Mouse (Mus musculus): Measurements from ENCODE around the gene Isoc2b. TPM values are rescaled to one million over a fixed set of nuclear protein-coding genes. Genes with fewer than 3 reads are reported as not detected.

Gene Isoc2b
- total RNA-seq (2023) = 1 to 10 TPM; 4.1 to 4.2 TPM

GRCm38 (mm10) chr7:4870133-4870532 is at the start of gene Isoc2b:
Isoc2b (minus strand) TSS chr7:4870258.

GRCm38 (mm10) chr7:4915007-4915665 is 45.1 kb upstream of the Isoc2b start, which contains the start of gene Zfp628:
Zfp628 (plus strand) TSS chr7:4915217.

GRCm38 (mm10) chr7:4906466-4906950 is 36.5 kb upstream of the Isoc2b start, which contains the start of gene Gm36210:
Gm36210 (minus strand) TSS chr7:4906516.

GRCm38 (mm10) chr7:4876753-4877221 is 6.7 kb upstream of the Isoc2b start, which contains the start of gene Isoc2a:
Isoc2a (plus strand) TSS chr7:4877153.

GRCm38 (mm10) chr7:4844245-4844916 is 25.7 kb downstream of the Isoc2b start, which contains the start of gene Shisa7:
Shisa7 (minus strand) TSS chr7:4844696.

GRCm38 (mm10) chr7:4812303-4813104 is 57.6 kb downstream of the Isoc2b start, which contains the start of gene Ube2s:
Ube2s (minus strand) TSS chr7:4812590.

Other genes starting within 250 kb of the Isoc2b start
- gene Tmem86b, start 238.8 kb downstream of the Isoc2b start, total RNA-seq (2023) = 10 to 100 TPM; 56.1 to 82.6 TPM
- 100 to 1,000 TPM; 269 to 275 TPM for gene Ppp6r1, start 211.2 kb downstream of the Isoc2b start, total RNA-seq (2023)
- gene Hspbp1, start 185.2 kb downstream of the Isoc2b start, total RNA-seq (2023) = 10 to 100 TPM; 56.0 to 66.8 TPM
- gene Brsk1, start 179.7 kb downstream of the Isoc2b start, total RNA-seq (2023) = not detected
- under 1 TPM; 0.21 to 0.76 TPM for gene Tmem150b, start 145.0 kb downstream of the Isoc2b start, total RNA-seq (2023)
- gene Kmt5c, start 130.1 kb downstream of the Isoc2b start, total RNA-seq (2023) = 10 to 100 TPM; 66.9 to 85.4 TPM
- gene Cox6b2, start 117.2 kb downstream of the Isoc2b start, total RNA-seq (2023) = 1 to 10 TPM; 2.1 to 4.0 TPM
- not detected for gene Fam71e2, start 99.0 kb downstream of the Isoc2b start, total RNA-seq (2023)
- not detected for gene Il11, start 87.4 kb downstream of the Isoc2b start, total RNA-seq (2023)
- gene Tmem190, start 87.3 kb downstream of the Isoc2b start, total RNA-seq (2023) = not detected
- 1 to 10 TPM; 1.4 to 2.7 TPM for gene Tmem238, start 80.6 kb downstream of the Isoc2b start, total RNA-seq (2023)
- gene Rpl28, start 77.4 kb downstream of the Isoc2b start, total RNA-seq (2023) = 1,000 to 10,000 TPM; 2,356 to 2,505 TPM
- 100 to 1,000 TPM; 160 to 166 TPM for gene Ube2s, start 57.7 kb downstream of the Isoc2b start, total RNA-seq (2023)
- gene Shisa7, start 25.6 kb downstream of the Isoc2b start, total RNA-seq (2023) = under 1 TPM; 0.23 to 0.36 TPM
- gene Isoc2a, start 6.9 kb upstream of the Isoc2b start, total RNA-seq (2023) = 10 to 100 TPM; 10.4 to 13.5 TPM
- gene Gm36210, start 36.3 kb upstream of the Isoc2b start, total RNA-seq (2023) = not detected
- 10 to 100 TPM; 30.9 to 32.3 TPM for gene Zfp628, start 45.0 kb upstream of the Isoc2b start, total RNA-seq (2023)
- gene Nat14, start 51.8 kb upstream of the Isoc2b start, total RNA-seq (2023) = 10 to 100 TPM; 10.5 to 10.7 TPM
- gene Ssc5d, start 55.5 kb upstream of the Isoc2b start, total RNA-seq (2023) = 1 to 10 TPM in 1 of 2 experiments, under 1 TPM in 1; 0.73 to 1.3 TPM
- gene Sbk2, start 94.1 kb upstream of the Isoc2b start, total RNA-seq (2023) = 1 to 10 TPM in 1 of 2 experiments, not detected in 1; 1.4 TPM
- not detected for gene Sbk3, start 100.9 kb upstream of the Isoc2b start, total RNA-seq (2023)
- gene Zfp579, start 125.9 kb upstream of the Isoc2b start, total RNA-seq (2023) = 10 to 100 TPM; 33.7 to 35.1 TPM
- gene Zfp524, start 144.2 kb upstream of the Isoc2b start, total RNA-seq (2023) = 10 to 100 TPM; 16.2 to 17.2 TPM
- gene Fiz1, start 144.4 kb upstream of the Isoc2b start, total RNA-seq (2023) = 10 to 100 TPM; 49.3 to 54.1 TPM
- not detected for gene Gm44973, start 145.2 kb upstream of the Isoc2b start, total RNA-seq (2023)
- gene Zfp865, start 150.1 kb upstream of the Isoc2b start, total RNA-seq (2023) = 10 to 100 TPM; 56.0 to 56.5 TPM
- 1 to 10 TPM in 1 of 2 experiments, not detected in 1; 1.2 TPM for gene Ccdc106, start 150.3 kb upstream of the Isoc2b start, total RNA-seq (2023)
- gene 4632433K11Rik, start 163.9 kb upstream of the Isoc2b start, total RNA-seq (2023) = under 1 TPM in 1 of 2 experiments, not detected in 1; 0.55 TPM
- gene Zfp784, start 168.2 kb upstream of the Isoc2b start, total RNA-seq (2023) = 1 to 10 TPM; 5.9 TPM
- 1 to 10 TPM; 5.6 to 7.3 TPM for gene Zfp580, start 181.3 kb upstream of the Isoc2b start, total RNA-seq (2023)
- 100 to 1,000 TPM; 454 to 464 TPM for gene U2af2, start 191.9 kb upstream of the Isoc2b start, total RNA-seq (2023)
- gene Epn1, start 210.0 kb upstream of the Isoc2b start, total RNA-seq (2023) = 100 to 1,000 TPM; 107 to 112 TPM
- not detected for gene Rfpl4, start 246.7 kb upstream of the Isoc2b start, total RNA-seq (2023)